Mouse (Mus musculus): ENCODE measurements around the gene Kcnmb1. TPM values are rescaled to one million over a fixed set of nuclear protein-coding genes. Genes with fewer than 3 reads are reported as not detected.

Kcnmb1 gene
- polyA plus RNA-seq, 1 experiment from 2014 or later, result 0.17 TPM

DNA sequence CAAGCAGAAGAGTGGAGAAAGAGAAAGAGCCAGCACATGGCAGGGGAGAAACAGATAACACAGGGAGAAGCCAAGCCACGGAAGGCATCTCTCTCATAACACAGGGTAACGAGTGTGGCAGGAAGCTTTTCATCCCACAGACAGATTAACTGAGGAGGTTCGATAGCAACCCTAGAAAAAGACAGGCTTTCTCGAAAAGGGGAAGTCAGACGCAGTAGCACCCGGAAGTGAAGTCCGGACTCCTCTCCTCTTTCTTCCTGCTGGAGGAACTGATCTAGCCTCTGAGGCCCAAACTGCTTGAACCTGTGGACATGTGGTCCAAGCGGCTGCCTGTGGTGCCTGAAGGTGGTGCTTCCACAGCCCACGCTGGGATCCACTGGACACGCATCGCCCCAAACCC lies 45.4 kb downstream of the Kcnmb1 start:
- no peaks in the 10 kb centered on the region for H3K9me3 ChIP-seq
- no peaks in the 10 kb centered on the region for H3K27me3 ChIP-seq
- peaks cover 13% of the 10 kb centered on the region for H3K4me1 ChIP-seq
- H3K4me3 ChIP-seq, result no peak overlapping the region
- no peak overlapping the region for H3K9ac ChIP-seq
- peak overlapping the region; percentile 38; the same call in 1 of the 2 replicates for H3K27ac ChIP-seq
- no peaks in the 10 kb centered on the region for H3K36me3 ChIP-seq
- WGBS, result 78% methylated on average over 11 of the region's 11 CpGs
- no peak for ATAC-seq (ENCODE audit: insufficient number of reproducible peaks, low FRiP score, low TSS enrichment, low read depth)
- H3K4me2 ChIP-seq, result no peak overlapping the region

GRCm38 (mm10) chr11:34008702-34009101 lies 45.9 kb downstream of the Kcnmb1 start:
- Histone ChIP-seq H3K9me3 (no peaks in the 10 kb centered on the region), H3K27me3 (no peaks in the 10 kb centered on the region), H3K9ac (no peak overlapping the region), H3K27ac (peak overlapping the region; percentile 38; the same call in 1 of the 2 replicates), H3K4me1 (peaks cover 13% of the 10 kb centered on the region), H3K4me3 (no peak overlapping the region), H3K4me2 (no peak overlapping the region), H3K36me3 (no peaks in the 10 kb centered on the region)
- 37% methylated on average over 9 of the region's 9 CpGs for WGBS
- ATAC-seq (ENCODE audit: insufficient number of reproducible peaks, low FRiP score, low TSS enrichment, low read depth), result no peak

- ATAC-seq (ENCODE audit: insufficient number of reproducible peaks, low FRiP score, low TSS enrichment, low read depth), result no peak
Measured at GRCm38 (mm10) chr11:34009316-34010087, 46.7 kb downstream of the Kcnmb1 start.

GRCm38 (mm10) chr11:34010133-34010858 lies 47.5 kb downstream of the Kcnmb1 start:
- Histone ChIP-seq H3K9ac (no peak overlapping the region), H3K4me2 (no peak overlapping the region), H3K4me1 (peaks cover 13% of the 10 kb centered on the region), H3K27me3 (no peaks in the 10 kb centered on the region), H3K4me3 (no peak overlapping the region), H3K27ac (peak overlapping the region; percentile 50; the same call in 1 of the 2 replicates), H3K36me3 (no peaks in the 10 kb centered on the region), H3K9me3 (no peaks in the 10 kb centered on the region)
- 63% methylated on average over 7 of the region's 7 CpGs for WGBS
- ATAC-seq (ENCODE audit: insufficient number of reproducible peaks, low FRiP score, low TSS enrichment, low read depth), result no peak

More at GRCm38 (mm10) chr11:34009316-34010087, 46.7 kb downstream of the Kcnmb1 start:
- 76% methylated on average over 12 of the region's 12 CpGs for WGBS
- Histone ChIP-seq H3K4me3 (no peak overlapping the region), H3K4me1 (peaks cover 13% of the 10 kb centered on the region), H3K27ac (no peak overlapping the region), H3K36me3 (no peaks in the 10 kb centered on the region), H3K9me3 (no peaks in the 10 kb centered on the region), H3K4me2 (no peak overlapping the region), H3K27me3 (no peaks in the 10 kb centered on the region), H3K9ac (no peak overlapping the region)

DNA sequence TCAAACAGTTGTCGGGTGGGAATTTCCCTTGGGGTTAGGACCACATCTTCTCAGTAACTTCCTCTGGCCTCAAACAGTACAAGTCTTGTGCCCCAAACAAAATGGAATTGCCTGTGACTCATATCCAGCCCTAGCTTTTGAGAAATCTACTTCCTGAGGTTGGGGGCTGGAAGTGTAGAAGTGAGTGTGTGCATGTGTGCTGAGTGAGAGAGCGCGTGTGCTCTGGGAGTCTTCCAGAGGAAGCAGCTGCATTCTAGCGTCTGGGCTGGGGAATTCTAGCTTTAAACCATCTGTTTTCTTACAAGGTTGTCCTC lies 48.0 kb downstream of the Kcnmb1 start:
- Histone ChIP-seq H3K4me1 (peaks cover 13% of the 10 kb centered on the region), H3K4me3 (no peak overlapping the region), H3K36me3 (no peaks in the 10 kb centered on the region), H3K9me3 (no peaks in the 10 kb centered on the region), H3K4me2 (no peak overlapping the region), H3K9ac (no peak overlapping the region), H3K27ac (peak overlapping the region; percentile 50; the same call in 1 of the 2 replicates), H3K27me3 (no peaks in the 10 kb centered on the region)
- 37% methylated on average over 4 of the region's 4 CpGs for WGBS
- no peak for ATAC-seq (ENCODE audit: insufficient number of reproducible peaks, low FRiP score, low TSS enrichment, low read depth)

GRCm38 (mm10) chr11:34012007-34012652 lies 49.3 kb downstream of the Kcnmb1 start:
- WGBS, result 68% methylated on average over 6 of the region's 6 CpGs
- no peaks in the 10 kb centered on the region for H3K9me3 ChIP-seq
- H3K27ac ChIP-seq, result no peak overlapping the region
- no peak overlapping the region for H3K4me2 ChIP-seq
- H3K4me1 ChIP-seq, result peaks cover 13% of the 10 kb centered on the region
- H3K36me3 ChIP-seq, result no peaks in the 10 kb centered on the region
- no peaks in the 10 kb centered on the region for H3K27me3 ChIP-seq
- no peak overlapping the region for H3K4me3 ChIP-seq
- no peak overlapping the region for H3K9ac ChIP-seq
- no peak for ATAC-seq (ENCODE audit: insufficient number of reproducible peaks, low FRiP score, low TSS enrichment, low read depth)

Other genes starting within 250 kb of the Kcnmb1 start
- 3.4 and 4.3 TPM in 2 replicates for gene Kcnip1, start 30.1 kb downstream of the Kcnmb1 start, polyA plus RNA-seq (2015; fragmentation: Nextera tagmentation; extraction: Ambion mirVana)
- gene Lcp2, start 83.9 kb downstream of the Kcnmb1 start, polyA plus RNA-seq (2015; fragmentation: Nextera tagmentation; extraction: Ambion mirVana), result 7.2 and 7.4 TPM in 2 replicates
- 0.44 TPM in 1 of 2 replicates, not detected in the other for gene 4930469K13Rik, start 135.5 kb downstream of the Kcnmb1 start, polyA plus RNA-seq (2015; fragmentation: Nextera tagmentation; extraction: Ambion mirVana)
- not detected in 2 replicates for gene Foxi1, start 245.1 kb downstream of the Kcnmb1 start, polyA plus RNA-seq (2015; fragmentation: Nextera tagmentation; extraction: Ambion mirVana)

Data from limb, embryonic 15.5 days (tissue).